Mouse (Mus musculus) layer of hippocampus, adult 9-10 months (tissue): ENCODE measurements around the gene Aire.

Experiments used
- DNase-seq: peaks from one replicate; pipeline ENCODE4 v3.0.0; 2022; ENCODE audit warnings: low spot score

Aire gene

GRCm38 (mm10) chr10:78043406-78043836, at the start of gene Aire:
Gene Aire (minus strand): TSS chr10:78043610.
- DNase-seq = no peak

GRCm38 (mm10) chr10:78092725-78093029, 49.3 kb upstream of the Aire start:
- DNase-seq = no peak

GRCm38 (mm10) chr10:78091865-78092724, 48.7 kb upstream of the Aire start:
- DNase-seq = no peak

- DNase-seq = no peak
Measured at GRCm38 (mm10) chr10:78090706-78091491, 47.5 kb upstream of the Aire start.

GRCm38 (mm10) chr10:78090246-78090645, 46.8 kb upstream of the Aire start:
- DNase-seq = no peak

- DNase-seq = no peak
Measured at GRCm38 (mm10) chr10:78087101-78087511, 43.7 kb upstream of the Aire start.

GRCm38 (mm10) chr10:78086444-78087061, 43.1 kb upstream of the Aire start:
- DNase-seq = no peak

GRCm38 (mm10) chr10:78085711-78086110, 42.3 kb upstream of the Aire start:
- DNase-seq = no peak

GRCm38 (mm10) chr10:78084073-78084472, 40.7 kb upstream of the Aire start:
- DNase-seq = no peak

- no peak for DNase-seq
Measured at GRCm38 (mm10) chr10:78079955-78080591, 36.7 kb upstream of the Aire start.

- DNase-seq = no peak
Measured at GRCm38 (mm10) chr10:78078276-78078675, 34.9 kb upstream of the Aire start.

- DNase-seq = no peak
Measured at GRCm38 (mm10) chr10:78077862-78078261, 34.5 kb upstream of the Aire start.

GRCm38 (mm10) chr10:78074977-78075376, 31.6 kb upstream of the Aire start:
- no peak for DNase-seq

- no peak for DNase-seq
Measured at GRCm38 (mm10) chr10:78074151-78074550, 30.7 kb upstream of the Aire start.

GRCm38 (mm10) chr10:78069101-78070011, 25.9 kb upstream of the Aire start, which contains the start of gene Icosl:
Gene Icosl (plus strand): TSS chr10:78069302.
- no peak for DNase-seq

GRCm38 (mm10) chr10:78068541-78068940, 25.1 kb upstream of the Aire start:
- no peak for DNase-seq

GRCm38 (mm10) chr10:78067226-78067625, 23.8 kb upstream of the Aire start:
- DNase-seq = no peak

GRCm38 (mm10) chr10:78063122-78063521, 19.7 kb upstream of the Aire start:
- no peak for DNase-seq

- no peak for DNase-seq
Measured at GRCm38 (mm10) chr10:78057056-78057455, 13.6 kb upstream of the Aire start.

- DNase-seq = no peak
Measured at GRCm38 (mm10) chr10:78054633-78055565, 11.5 kb upstream of the Aire start.
